Mouse (Mus musculus) kidney, adult 11 months (tissue): Measurements from ENCODE around the gene Zfp52.

Experiments
- DNase-seq: peaks from one replicate; pipeline ENCODE4 v3.0.0; 2022

Zfp52 gene

GRCm38 (mm10) chr17:21535096-21536001, at the start of gene Zfp52:
TSS of gene Zfp52 (plus strand) at chr17:21535539.
- peak; percentile 68 for DNase-seq

- peak; percentile 93 for DNase-seq
Observed at GRCm38 (mm10) chr17:21488760-21489499, 46.4 kb upstream of the Zfp52 start, which contains the start of gene Zfp53. TSS of gene Zfp53 (plus strand) at chr17:21488998.

- DNase-seq, result no peak
Observed at GRCm38 (mm10) chr17:21489500-21490001, 45.8 kb upstream of the Zfp52 start.

GRCm38 (mm10) chr17:21501365-21501764, 34.0 kb upstream of the Zfp52 start:
- no peak for DNase-seq

GRCm38 (mm10) chr17:21504524-21504923, 30.8 kb upstream of the Zfp52 start:
- DNase-seq, result no peak

- no peak for DNase-seq
Observed at GRCm38 (mm10) chr17:21506258-21506657, 29.1 kb upstream of the Zfp52 start.

GRCm38 (mm10) chr17:21509756-21510155, 25.6 kb upstream of the Zfp52 start:
- DNase-seq, result no peak

- peak; percentile 68 for DNase-seq
Observed at GRCm38 (mm10) chr17:21515403-21516105, 19.8 kb upstream of the Zfp52 start.

GRCm38 (mm10) chr17:21516201-21517129, 18.9 kb upstream of the Zfp52 start:
- DNase-seq, result peak; percentile 58

- DNase-seq, result no peak
Observed at GRCm38 (mm10) chr17:21517130-21517671, 18.1 kb upstream of the Zfp52 start.

- no peak for DNase-seq
Observed at GRCm38 (mm10) chr17:21526270-21526669, 9.1 kb upstream of the Zfp52 start.

GRCm38 (mm10) chr17:21530645-21531330, 4.6 kb upstream of the Zfp52 start:
- no peak for DNase-seq

GRCm38 (mm10) chr17:21531621-21532020, 3.7 kb upstream of the Zfp52 start:
- DNase-seq, result no peak

GRCm38 (mm10) chr17:21532101-21532951, 3.0 kb upstream of the Zfp52 start:
- peak; percentile 65 for DNase-seq

GRCm38 (mm10) chr17:21533961-21534360, 1.4 kb upstream of the Zfp52 start:
- DNase-seq, result no peak

GRCm38 (mm10) chr17:21534460-21535095, 761 bp upstream of the Zfp52 start:
- DNase-seq, result peak; percentile 51

GRCm38 (mm10) chr17:21536096-21536495, 757 bp downstream of the Zfp52 start:
- no peak for DNase-seq

- DNase-seq, result no peak
Observed at GRCm38 (mm10) chr17:21536676-21537075, 1.3 kb downstream of the Zfp52 start.

- DNase-seq, result no peak
Observed at GRCm38 (mm10) chr17:21557831-21558230, 22.5 kb downstream of the Zfp52 start.
